Mouse (Mus musculus) C2C12 (cell line): ENCODE measurements at regions not wholly inside any gene's neighbourhood (a gene's known extent, or its start where the extent isn't known, plus 50 kb on each side); places are given as distances from the start of the nearest gene placed in this dataset. TPM values are rescaled to one million over a fixed set of nuclear protein-coding genes. Genes with fewer than 3 reads are reported as not detected.

Experiments used
- H3K27me3 ChIP-seq: one replicate; pipeline ENCODE4 v1.6.1; 2011; ENCODE audit not compliant: control insufficient read depth, insufficient read depth, insufficient read length
- H3K36me3 ChIP-seq: one replicate; pipeline ENCODE4 v1.6.1; 2011; ENCODE audit not compliant: control insufficient read depth, insufficient read depth
- H3K4me3 ChIP-seq: one replicate; pipeline ENCODE4 v1.5.1; 2011; ENCODE audit warnings: mild to moderate bottlenecking, control low read depth; ENCODE audit not compliant: poor library complexity, insufficient read depth, severe bottlenecking
- H3K79me2 ChIP-seq: one replicate; pipeline ENCODE4 v1.6.1; 2011; ENCODE audit not compliant: control insufficient read depth, insufficient read depth
- H3K79me3 ChIP-seq: one replicate; pipeline ENCODE4 v1.6.1; 2011; ENCODE audit warnings: low read depth, control low read depth
- H3ac ChIP-seq: one replicate; pipeline ENCODE3; 2011; ENCODE audit warnings: low read depth; ENCODE audit not compliant: control insufficient read depth, insufficient read length
- CEBPB ChIP-seq: IDR thresholded peaks from one replicate; pipeline ENCODE4 v1.6.1; 2011; ENCODE audit warnings: low read depth, mild to moderate bottlenecking, control low read depth, moderate library complexity
- CTCF ChIP-seq: IDR thresholded peaks from one replicate; pipeline ENCODE4 v1.5.1; 2011; ENCODE audit not compliant: control insufficient read depth, insufficient read depth, insufficient read length
- FOSL1 ChIP-seq: IDR thresholded peaks from one replicate; pipeline ENCODE4 v1.8.0; 2011; ENCODE audit warnings: mild to moderate bottlenecking, low read length; ENCODE audit not compliant: poor library complexity, insufficient read depth, severe bottlenecking
- MAX ChIP-seq: IDR thresholded peaks from one replicate; pipeline ENCODE4 v1.6.1; 2011; ENCODE audit warnings: mild to moderate bottlenecking, control low read depth
- MYOD1 ChIP-seq: IDR thresholded peaks from one replicate; pipeline ENCODE4 v1.6.1; 2011; ENCODE audit warnings: low read depth; ENCODE audit not compliant: control insufficient read depth, insufficient read length
- MYOG ChIP-seq: IDR thresholded peaks from one replicate; pipeline ENCODE4 v1.6.1; 2011; ENCODE audit not compliant: control insufficient read depth, insufficient read length; ENCODE audit errors: extremely low read depth
- USF1 ChIP-seq: IDR thresholded peaks from one replicate; pipeline ENCODE4 v1.6.1; 2011; ENCODE audit warnings: low read depth, mild to moderate bottlenecking, control low read depth, moderate library complexity
- microRNA-seq: library from miRNA; unstranded; fragments of <30 nt; microRNA quantifications from one replicate; pipeline ENCODE4, GENCODE M21; 2019; ENCODE audit warnings: borderline microRNAs expressed

DNA sequence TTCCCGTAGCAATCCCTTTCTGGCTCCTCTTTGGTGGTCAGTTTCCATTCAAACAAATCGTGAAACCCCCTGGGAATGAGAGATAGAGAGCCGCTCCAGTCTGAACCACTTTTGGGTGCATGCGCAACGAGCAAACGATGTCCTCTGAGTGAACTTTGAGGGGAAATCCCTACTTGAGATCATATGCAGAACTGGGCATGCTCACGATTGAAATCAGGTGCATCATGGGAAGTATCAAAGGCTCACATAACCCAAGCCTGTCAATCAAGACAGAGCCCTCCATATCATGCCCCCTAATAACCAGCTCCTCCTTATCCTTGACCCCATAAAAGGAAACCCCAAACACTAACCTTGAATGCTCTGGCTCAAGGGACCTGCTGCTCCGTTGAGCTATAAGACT, 59.1 kb upstream of the Dio3 start:
- Histone ChIP-seq H3K79me3 (no peaks in the 10 kb centered on the region), H3K27me3 (peaks cover 39% of the 10 kb centered on the region), H3K79me2 (no peaks in the 10 kb centered on the region), H3K36me3 (no peaks in the 10 kb centered on the region), H3K4me3 (no peak overlapping the region), H3ac (no peak overlapping the region)
- no peak for TF ChIP-seq MYOD1
- no peak for TF ChIP-seq MYOG
- no peak for TF ChIP-seq CTCF
- TF ChIP-seq FOSL1 = no peak
- no peak for TF ChIP-seq USF1
- no peak for TF ChIP-seq CEBPB
- TF ChIP-seq MAX = no peak

- no peak overlapping the region for H3K4me3 ChIP-seq
- H3K79me3 ChIP-seq = no peaks in the 10 kb centered on the region
- no peaks in the 10 kb centered on the region for H3K79me2 ChIP-seq
- no peak for TF ChIP-seq MAX
- no peak for TF ChIP-seq USF1
- TF ChIP-seq CTCF = no peak
- TF ChIP-seq MYOG = no peak
- no peak for TF ChIP-seq MYOD1
- TF ChIP-seq CEBPB = no peak
- no peak overlapping the region for H3ac ChIP-seq
- peaks cover 46% of the 10 kb centered on the region for H3K27me3 ChIP-seq
- no peaks in the 10 kb centered on the region for H3K36me3 ChIP-seq
Observed at GRCm38 (mm10) chr12:110220516-110220915, 58.4 kb upstream of the Dio3 start.

- H3K4me3 ChIP-seq = no peak overlapping the region
- H3K79me2 ChIP-seq = no peaks in the 10 kb centered on the region
- peaks cover 52% of the 10 kb centered on the region for H3K27me3 ChIP-seq
- no peaks in the 10 kb centered on the region for H3K79me3 ChIP-seq
- no peaks in the 10 kb centered on the region for H3K36me3 ChIP-seq
- no peak overlapping the region for H3ac ChIP-seq
- TF ChIP-seq MYOG (no peak), CEBPB (no peak), MYOD1 (no peak), FOSL1 (no peak), CTCF (no peak), MAX (no peak), USF1 (no peak)
Observed at GRCm38 (mm10) chr12:110221184-110221583, 57.7 kb upstream of the Dio3 start.

- H3K27me3 ChIP-seq = peaks cover 57% of the 10 kb centered on the region
- no peaks in the 10 kb centered on the region for H3K79me2 ChIP-seq
- TF ChIP-seq MAX = no peak
- H3K4me3 ChIP-seq = no peak overlapping the region
- H3K79me3 ChIP-seq = no peaks in the 10 kb centered on the region
- H3K36me3 ChIP-seq = no peaks in the 10 kb centered on the region
- H3ac ChIP-seq = no peak overlapping the region
Observed at GRCm38 (mm10) chr12:110221679-110222078, 57.2 kb upstream of the Dio3 start.

GRCm38 (mm10) chr12:110224250-110224649, 54.6 kb upstream of the Dio3 start:
- Histone ChIP-seq H3K36me3 (no peaks in the 10 kb centered on the region), H3K79me3 (no peaks in the 10 kb centered on the region), H3K79me2 (no peaks in the 10 kb centered on the region), H3K4me3 (no peak overlapping the region), H3K27me3 (peaks cover 76% of the 10 kb centered on the region), H3ac (no peak overlapping the region)
- TF ChIP-seq MYOD1 (no peak), CTCF (no peak), MAX (no peak), USF1 (no peak), CEBPB (no peak), FOSL1 (no peak), MYOG (no peak)

GRCm38 (mm10) chr12:110228011-110228411, 50.9 kb upstream of the Dio3 start:
- H3K79me3 ChIP-seq = no peaks in the 10 kb centered on the region
- no peak overlapping the region for H3ac ChIP-seq
- H3K27me3 ChIP-seq = peaks cover 93% of the 10 kb centered on the region
- H3K79me2 ChIP-seq = no peaks in the 10 kb centered on the region
- H3K4me3 ChIP-seq = no peak overlapping the region
- no peaks in the 10 kb centered on the region for H3K36me3 ChIP-seq
- no peak for TF ChIP-seq MYOG
- no peak for TF ChIP-seq CTCF
- TF ChIP-seq FOSL1 = no peak
- no peak for TF ChIP-seq USF1
- no peak for TF ChIP-seq MAX
- TF ChIP-seq CEBPB = no peak
- no peak for TF ChIP-seq MYOD1

Small RNA genes in the stretch of these regions (microRNA-seq; reads per million reads assigned to microRNA genes)
- gene Gm24321 (not detected), gene Gm25252 (not detected), gene Gm25750 (not detected), gene Gm27379 (not detected), gene Gm44322 (not detected), gene Mir1193 (not detected), gene Mir1197 (not detected), gene Mir134 (not detected), gene Mir154 (not detected), gene Mir299a (not detected), gene Mir299b (not detected), gene Mir300 (not detected), gene Mir3072 (not detected), gene Mir323 (not detected), gene Mir329 (not detected), gene Mir369 (0.32 reads per million), gene Mir376a (not detected), gene Mir376b (not detected), gene Mir376c (not detected), gene Mir377 (not detected), gene Mir379 (0.40 reads per million, percentile 3 among the genes with 10 or more reads in this experiment), gene Mir380 (not detected), gene Mir381 (0.12 reads per million), gene Mir382 (not detected), gene Mir409 (not detected), gene Mir410 (not detected), gene Mir411 (0.52 reads per million, percentile 9 among the genes with 10 or more reads in this experiment), gene Mir412 (not detected), gene Mir453 (not detected), gene Mir485 (not detected), gene Mir487b (0.20 reads per million), gene Mir494 (0.16 reads per million), gene Mir495 (not detected), gene Mir496a (not detected), gene Mir539 (not detected), gene Mir541 (0.20 reads per million), gene Mir543 (not detected), gene Mir544 (not detected), gene Mir654 (not detected), gene Mir666 (not detected), gene Mir667 (not detected), gene Mir668 (not detected), gene Mir679 (not detected), gene Mir758 (not detected), gene Mir882 (not detected)
